Mouse (Mus musculus): ENCODE data around the gene Cnnm3.

- TF ChIP-seq CTCF (IDR thresholded peaks at IDR 0.05; ENCODE audit: low read depth, low read length) (no peak), POLR2A (IDR thresholded peaks at IDR 0.05; ENCODE audit: extremely low read depth, insufficient read depth, low read length) (no peak)
Measured at GRCm38 (mm10) chr1:36555798-36556395, 44.2 kb downstream of the Cnnm3 start.

Data from liver, adult 2 months (tissue).